Mouse (Mus musculus): ENCODE results near the gene Cyp1a2. TPM values are rescaled to one million over a fixed set of nuclear protein-coding genes. Genes with fewer than 3 reads are reported as not detected.

The Cyp1a2 gene
- total RNA-seq, 2 experiments from 2014 or later = not detected

DNA sequence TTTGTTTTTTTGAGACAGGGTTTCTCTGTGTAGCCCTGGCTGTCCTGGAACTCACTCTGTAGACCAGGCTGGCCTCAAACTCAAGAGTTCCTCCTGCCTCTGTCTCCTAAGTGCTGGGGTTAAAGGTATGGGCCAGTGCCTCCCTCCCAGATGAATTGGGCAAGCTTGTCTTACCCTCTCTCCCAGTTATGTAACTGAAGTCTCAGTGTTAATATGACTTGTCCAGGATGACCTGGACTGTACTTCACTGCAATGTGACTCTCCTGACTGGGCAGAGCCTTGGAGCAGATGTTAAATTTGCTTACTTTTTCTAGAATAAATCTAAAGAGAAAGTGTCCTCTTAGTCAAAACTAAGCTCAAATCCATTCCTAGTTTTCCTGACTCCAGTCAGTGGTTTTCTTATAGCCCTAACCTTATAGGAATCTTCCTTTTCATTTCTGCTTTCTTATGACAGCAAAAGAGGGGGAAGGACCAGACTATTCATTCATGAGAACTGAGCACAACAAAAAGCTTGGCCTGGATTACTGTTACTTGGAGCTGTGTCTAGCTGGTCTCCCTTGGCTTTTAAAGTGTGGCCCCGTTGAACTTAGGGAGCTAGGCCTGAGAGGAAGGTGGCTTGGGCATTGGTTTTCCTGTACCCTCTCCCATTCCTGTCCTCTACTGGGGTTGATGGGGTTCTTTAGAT, 15.1 kb upstream of the Cyp1a2 start:
- Histone ChIP-seq H3K4me3 (no peak overlapping the region), H3K27ac (no peak overlapping the region)
- DNase-seq (ENCODE audit: extremely low spot score in 1 of 2, low spot score in 2 of 2) = no peak
- intact Hi-C loops (cut with DNase I) = no loop called here
- no peak for TF ChIP-seq CTCF (IDR thresholded peaks at IDR 0.05)

DNA sequence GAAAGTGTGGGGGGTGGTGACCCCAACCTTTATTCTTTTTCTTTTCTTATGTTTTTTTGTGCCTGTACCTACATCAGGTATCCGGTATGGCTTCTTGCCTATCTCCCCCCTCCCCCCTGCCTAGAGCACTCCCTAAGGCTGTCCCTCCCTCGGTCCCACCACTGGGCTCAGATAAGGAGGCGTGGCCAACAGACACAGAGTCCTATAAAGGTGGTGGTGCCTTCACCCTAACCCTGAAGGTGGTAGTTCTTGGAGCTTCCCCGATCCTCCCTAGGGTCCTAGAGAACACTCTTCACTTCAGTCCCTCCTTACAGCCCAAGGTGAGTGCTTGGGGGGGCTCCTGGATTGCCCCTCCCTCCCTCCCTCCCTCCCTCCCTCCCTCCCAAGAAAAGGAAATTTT, 13.9 kb upstream of the Cyp1a2 start:
- intact Hi-C loops (cut with DNase I) = no loop called here
- TF ChIP-seq CTCF (IDR thresholded peaks at IDR 0.05) = no peak

DNA sequence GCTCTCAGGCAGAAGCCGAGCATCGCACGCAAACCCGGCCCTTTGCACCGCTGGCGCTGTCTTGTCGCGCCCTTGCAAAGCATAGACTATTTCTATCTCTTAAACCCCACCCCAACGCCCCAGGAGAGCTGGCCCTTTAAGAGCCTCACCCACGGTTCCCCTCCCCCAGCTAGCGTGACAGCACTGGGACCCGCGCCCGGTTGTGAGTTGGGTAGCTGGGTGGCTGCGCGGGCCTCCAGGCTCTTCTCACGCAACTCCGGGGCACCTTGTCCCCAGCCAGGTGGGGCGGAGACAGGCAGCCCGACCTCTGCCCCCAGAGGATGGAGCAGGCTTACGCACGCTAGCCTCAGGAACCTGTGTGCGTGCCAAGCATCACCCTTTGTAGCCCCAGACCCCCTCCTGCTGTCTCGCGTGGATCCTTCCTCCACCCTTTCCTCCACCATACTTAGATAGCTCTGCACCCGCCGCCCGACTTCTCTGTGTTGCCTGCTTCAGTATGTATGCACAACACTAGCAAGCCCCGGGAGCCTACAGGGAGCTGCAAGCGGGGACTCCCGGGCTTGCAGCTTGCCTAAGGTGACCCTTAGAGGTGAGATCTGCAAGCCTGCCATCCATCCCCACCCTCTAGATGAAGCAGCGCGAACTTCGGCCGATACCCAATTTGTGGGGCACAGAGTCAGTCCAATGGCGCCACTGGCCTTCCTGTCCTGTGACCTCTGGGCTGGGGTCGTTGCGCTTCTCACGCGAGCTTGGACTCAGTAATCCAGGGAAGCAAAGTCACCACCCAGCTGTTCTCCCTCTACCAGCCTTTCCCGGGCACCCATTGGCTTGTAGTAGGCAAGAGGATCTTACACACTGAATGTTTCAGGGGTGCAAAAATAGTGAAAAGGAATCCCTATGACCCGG, 13.1 kb upstream of the Cyp1a2 start:
- TF ChIP-seq CTCF (IDR thresholded peaks at IDR 0.05) = no peak; the same call in 1 of the 2 replicates
- Histone ChIP-seq H3K4me3 (peak overlapping the region; percentile 63), H3K27ac (peak overlapping the region; percentile 61)
- intact Hi-C loops (cut with DNase I) = no loop called here
- peak; percentile 70 to 79 for DNase-seq (ENCODE audit: extremely low spot score in 1 of 2, low spot score in 2 of 2)

More for the DNA sequence above, 13.9 kb upstream of the Cyp1a2 start:
- no peak overlapping the region for H3K4me3 ChIP-seq
- H3K27ac ChIP-seq = no peak overlapping the region
- no peak for DNase-seq (ENCODE audit: extremely low spot score in 1 of 2, low spot score in 2 of 2)

DNA sequence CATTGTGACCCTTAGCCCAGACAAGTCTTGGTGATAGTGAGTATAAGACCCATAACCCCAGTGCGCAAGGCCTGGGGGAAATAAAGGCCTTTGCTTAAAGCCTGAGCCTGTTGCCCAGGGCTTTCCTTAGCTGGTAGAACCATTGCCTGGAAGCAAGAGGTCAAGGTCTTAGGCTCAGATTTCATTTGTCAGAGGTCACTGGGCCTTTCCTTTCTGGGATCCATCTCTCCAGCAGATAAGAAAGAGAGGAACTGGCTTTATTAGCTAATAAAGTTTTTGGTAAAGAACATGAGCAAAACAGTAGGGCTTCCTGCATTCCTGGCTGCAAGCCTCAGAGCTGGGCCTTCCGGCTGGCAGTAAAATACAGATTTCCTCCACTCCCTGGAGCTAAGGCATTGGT, 10.6 kb upstream of the Cyp1a2 start:
- intact Hi-C loops (cut with DNase I) = no loop called here

DNA sequence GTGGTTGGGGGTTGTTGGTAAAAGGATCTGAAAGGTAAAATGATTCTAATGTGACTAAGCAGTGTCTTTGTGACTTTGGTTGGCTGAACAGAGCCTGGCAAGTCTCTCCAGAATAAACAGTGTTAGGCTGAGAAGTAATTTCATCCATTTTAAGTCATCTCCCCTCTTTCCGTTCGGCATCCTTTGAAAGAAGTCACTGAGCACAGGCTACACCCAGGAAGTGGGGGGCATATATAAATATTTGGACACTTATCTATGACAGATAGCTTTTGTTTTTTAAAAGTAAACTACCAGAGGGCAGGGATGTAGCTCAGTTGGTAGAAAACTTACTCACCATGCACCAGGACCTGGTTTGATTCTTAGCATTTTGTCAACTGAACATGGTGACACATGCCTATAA, 5.1 kb upstream of the Cyp1a2 start:
- Histone ChIP-seq H3K4me3 (no peak overlapping the region), H3K27ac (no peak overlapping the region)
- no peak for DNase-seq (ENCODE audit: extremely low spot score in 1 of 2, low spot score in 2 of 2)
- TF ChIP-seq CTCF (IDR thresholded peaks at IDR 0.05) = no peak
- intact Hi-C loops (cut with DNase I) = no loop called here

More for the DNA sequence above, 10.6 kb upstream of the Cyp1a2 start:
- no peak overlapping the region for H3K27ac ChIP-seq
- TF ChIP-seq CTCF (IDR thresholded peaks at IDR 0.05) = no peak
- DNase-seq (ENCODE audit: extremely low spot score in 1 of 2, low spot score in 2 of 2) = no peak
- H3K4me3 ChIP-seq = no peak overlapping the region

DNA sequence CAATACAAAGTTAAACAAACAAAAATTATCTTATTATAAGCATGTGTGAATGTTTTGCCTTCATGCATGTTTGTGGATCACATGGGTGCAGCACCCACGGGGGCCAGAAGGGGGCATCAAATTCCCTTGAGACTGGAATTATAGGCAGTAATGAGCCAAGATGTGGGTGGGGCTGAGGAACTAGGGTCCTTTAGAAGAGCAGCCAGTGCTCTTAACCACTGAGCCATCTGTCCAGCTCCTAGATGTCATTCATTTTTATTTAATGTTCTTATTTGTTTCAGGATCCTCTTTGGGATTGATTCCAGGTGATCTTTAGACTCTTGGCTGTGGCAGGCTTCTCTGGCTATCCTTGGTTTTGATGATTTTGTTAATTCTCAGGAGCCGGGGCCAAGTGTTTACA, 4.7 kb upstream of the Cyp1a2 start:
- intact Hi-C loops (cut with DNase I) = no loop called here
- DNase-seq (ENCODE audit: extremely low spot score in 1 of 2, low spot score in 2 of 2) = no peak
- Histone ChIP-seq H3K4me3 (no peak overlapping the region), H3K27ac (no peak overlapping the region)
- TF ChIP-seq CTCF (IDR thresholded peaks at IDR 0.05) = peak; percentile 18

DNA sequence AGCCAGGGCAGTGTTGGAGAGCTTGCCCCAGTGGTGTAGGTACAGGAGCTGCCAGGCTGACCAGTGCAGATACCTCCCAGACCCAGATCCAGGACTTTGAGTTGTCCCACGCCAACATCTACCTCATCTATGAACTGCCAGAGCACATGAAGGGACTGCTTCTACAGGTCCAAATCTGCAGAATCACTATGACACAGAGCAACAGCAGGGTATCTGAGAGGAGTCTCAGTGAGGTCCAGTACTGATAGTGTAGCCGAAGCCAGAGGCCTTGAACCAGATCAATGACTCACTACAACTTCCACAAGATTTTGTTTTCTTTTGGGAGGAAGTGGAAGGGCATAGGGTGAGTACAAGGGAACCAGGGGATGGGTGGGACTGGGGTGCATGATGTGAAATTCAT, 4.2 kb upstream of the Cyp1a2 start, which contains the start of gene Cyp1a1:
TSS of gene Cyp1a1 (plus strand) at position 178 of the 400 bp plus-strand sequence.
- no peak for TF ChIP-seq CTCF (IDR thresholded peaks at IDR 0.05)
- Histone ChIP-seq H3K27ac (no peak within 1 kb of the TSS), H3K4me3 (no peak within 1 kb of the TSS)
- no peak for DNase-seq (ENCODE audit: extremely low spot score in 1 of 2, low spot score in 2 of 2)
- intact Hi-C loops (cut with DNase I) = no loop called here

DNA sequence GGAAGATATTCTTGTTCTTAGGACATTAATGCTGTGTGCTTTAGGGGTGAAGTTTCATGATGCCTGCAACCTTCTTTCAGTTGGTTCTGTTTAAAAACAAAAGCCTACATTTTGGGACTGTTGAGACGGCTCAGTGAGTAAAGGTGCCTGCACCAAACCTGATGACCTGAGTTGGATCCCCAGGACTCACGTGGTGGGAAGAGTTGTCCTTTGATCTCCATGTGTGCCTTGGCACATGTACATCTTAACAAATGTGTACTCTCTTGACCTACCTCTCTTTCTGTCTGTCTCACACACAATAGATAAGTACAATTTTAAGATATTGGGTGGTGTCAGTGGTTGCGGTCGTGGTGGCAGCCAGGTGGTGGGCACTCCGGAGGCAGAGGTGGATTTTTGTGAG, 2.5 kb upstream of the Cyp1a2 start:
- no peak for TF ChIP-seq CTCF (IDR thresholded peaks at IDR 0.05)
- no peak for DNase-seq (ENCODE audit: extremely low spot score in 1 of 2, low spot score in 2 of 2)
- Histone ChIP-seq H3K27ac (no peak overlapping the region), H3K4me3 (no peak overlapping the region)
- intact Hi-C loops (cut with DNase I) = no loop called here

DNA sequence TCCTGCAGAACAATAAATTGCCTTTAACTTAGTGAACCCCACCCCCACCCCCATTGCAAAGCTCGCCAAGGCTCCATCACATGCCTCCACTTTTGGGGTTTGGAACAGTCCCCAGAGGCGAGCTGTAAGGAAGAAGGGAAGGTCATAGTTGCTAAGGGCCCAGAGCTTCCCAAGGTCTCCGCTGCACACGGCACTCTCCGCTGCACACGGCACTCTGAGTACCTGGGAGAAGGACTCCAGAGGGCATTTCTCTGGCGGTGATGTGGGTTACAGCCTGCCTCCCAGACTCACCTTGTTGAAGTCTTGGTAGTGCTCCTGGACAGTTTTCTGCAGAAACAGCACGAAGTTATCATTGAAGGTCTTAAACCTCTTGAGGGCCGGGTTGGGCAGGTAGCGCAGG, 2.1 kb downstream of the Cyp1a2 start:
- TF ChIP-seq CTCF (IDR thresholded peaks at IDR 0.05) = no peak
- no peak overlapping the region for H3K27ac ChIP-seq
- intact Hi-C loops (cut with DNase I) = no loop called here
- no peak overlapping the region for H3K4me3 ChIP-seq
- DNase-seq (ENCODE audit: extremely low spot score in 1 of 2, low spot score in 2 of 2) = no peak

DNA sequence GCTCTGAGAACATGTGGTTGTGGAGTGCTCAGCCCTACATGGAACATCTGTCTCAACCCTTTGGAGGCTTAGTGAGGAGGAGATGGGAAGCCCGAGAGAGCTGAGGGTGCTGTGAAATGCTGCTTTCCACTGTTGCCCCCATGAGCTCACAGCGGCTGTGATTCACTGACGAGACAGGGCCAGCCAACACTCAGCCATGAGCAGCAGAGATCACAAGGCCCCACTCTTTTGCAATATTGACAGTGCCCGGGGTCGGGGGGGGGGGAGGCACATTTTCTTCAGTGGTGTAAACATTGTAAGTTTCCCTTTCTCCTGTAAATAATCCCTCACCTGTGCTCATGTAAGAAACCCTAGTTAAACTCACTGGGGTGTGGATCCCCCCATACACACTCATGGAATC, 12.0 kb downstream of the Cyp1a2 start:
- intact Hi-C loops (cut with DNase I) = no loop called here
- Histone ChIP-seq H3K27ac (no peak overlapping the region), H3K4me3 (no peak overlapping the region)
- no peak for TF ChIP-seq CTCF (IDR thresholded peaks at IDR 0.05)
- DNase-seq (ENCODE audit: extremely low spot score in 1 of 2, low spot score in 2 of 2) = no peak

DNA sequence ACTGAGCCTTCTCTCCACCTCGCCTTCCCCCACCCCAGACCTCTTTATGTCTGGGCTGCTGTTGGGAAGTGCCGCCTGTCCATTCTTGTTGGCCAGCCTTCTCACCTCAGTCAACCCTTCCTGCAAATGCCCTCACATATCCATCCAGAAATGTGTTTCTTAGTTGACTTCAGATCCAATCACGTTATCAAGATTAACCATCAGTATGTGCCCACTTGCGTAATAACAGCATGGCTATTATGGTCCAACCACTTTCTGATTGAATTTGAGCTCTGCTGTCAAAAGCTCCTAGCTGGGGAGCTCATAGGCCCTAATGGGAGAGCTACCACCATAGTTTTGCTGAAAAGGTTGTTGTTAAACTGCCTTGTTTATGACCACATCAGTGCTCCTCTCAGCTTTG, 12.5 kb downstream of the Cyp1a2 start:
- no peak overlapping the region for H3K4me3 ChIP-seq
- no peak overlapping the region for H3K27ac ChIP-seq
- intact Hi-C loops (cut with DNase I) = no loop called here
- no peak for TF ChIP-seq CTCF (IDR thresholded peaks at IDR 0.05)
- no peak for DNase-seq (ENCODE audit: extremely low spot score in 1 of 2, low spot score in 2 of 2)

DNA sequence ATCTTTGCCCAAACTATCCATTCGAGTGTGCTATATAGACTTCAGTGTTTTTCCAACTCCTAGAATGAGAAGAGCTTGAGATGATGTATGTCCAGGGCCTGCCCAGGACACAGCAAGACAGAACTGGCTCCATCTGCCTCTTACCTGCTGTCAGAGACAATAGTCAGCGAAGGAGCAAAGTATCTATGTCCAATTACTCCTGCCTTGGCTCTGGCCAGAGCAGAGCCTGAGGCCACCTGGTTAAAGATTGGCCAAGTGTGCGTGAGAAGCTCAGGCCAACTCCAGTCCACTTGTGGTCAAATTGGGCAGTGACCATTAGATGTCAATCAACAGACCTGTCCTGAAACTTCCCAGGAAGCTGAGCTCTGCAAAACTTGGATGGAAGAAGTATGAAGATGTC, 13.9 kb downstream of the Cyp1a2 start:
- intact Hi-C loops (cut with DNase I) = loop anchor here (10.0 kb wide), 1 partner anchor 175 kb away; no protein-coding TSS in a partner anchor
- no peak overlapping the region for H3K4me3 ChIP-seq
- no peak for TF ChIP-seq CTCF (IDR thresholded peaks at IDR 0.05)
- no peak overlapping the region for H3K27ac ChIP-seq
- DNase-seq (ENCODE audit: extremely low spot score in 1 of 2, low spot score in 2 of 2) = no peak
